Mouse (Mus musculus) kidney, embryonic 16.5 days (tissue): ENCODE results near the gene Hps3. TPM values are rescaled to one million over a fixed set of nuclear protein-coding genes. Genes with fewer than 3 reads are reported as not detected.
"Not testable (repeated sequence)": the region's sequence is repeated elsewhere in the genome, so short reads cannot be mapped to it uniquely, and the experiment has no call there.

Experiments used
- ATAC-seq: fragments of 200-750 bp; cut with Nextera tagmentation; 2 replicates; pipeline ENCODE4 v1.8.0; 2017; ENCODE audit warnings: moderate TSS enrichment; ENCODE audit not compliant: low FRiP score, low TSS enrichment
- H3K27ac ChIP-seq: fragments of 300-500 bp; sonication (generic); 2 replicates; pipeline ENCODE4 v1.5.1; 2014; ENCODE audit warnings: low read length
- H3K27me3 ChIP-seq: fragments of 300-500 bp; sonication (generic); 2 replicates; pipeline ENCODE4 v1.6.1; 2014; ENCODE audit warnings: low read length, control low read depth, mixed read lengths; ENCODE audit not compliant: insufficient read depth
- H3K36me3 ChIP-seq: fragments of 300-500 bp; sonication (generic); 2 replicates; pipeline ENCODE4 v1.6.1; 2014; ENCODE audit warnings: low read length, control low read depth, mixed read lengths; ENCODE audit not compliant: insufficient read depth
- H3K4me1 ChIP-seq: fragments of 300-500 bp; sonication (generic); 2 replicates; pipeline ENCODE4 v1.6.1; 2014; ENCODE audit warnings: low read length, control low read depth, mixed read lengths; ENCODE audit not compliant: insufficient read depth
- H3K4me2 ChIP-seq: fragments of 300-500 bp; sonication (generic); replicated peaks from 2 replicates; pipeline ENCODE4 v1.6.1; 2014; ENCODE audit warnings: low read depth, low read length
- H3K4me3 ChIP-seq: fragments of 300-500 bp; sonication (generic); 2 replicates; pipeline ENCODE4 v1.5.1; 2014; ENCODE audit warnings: mild to moderate bottlenecking, low read length
- H3K9ac ChIP-seq: fragments of 300-500 bp; sonication (generic); replicated peaks from 2 replicates; pipeline ENCODE4 v1.6.1; 2014; ENCODE audit warnings: low read length
- H3K9me3 ChIP-seq: fragments of 300-500 bp; sonication (generic); 2 replicates; pipeline ENCODE4 v1.6.1; 2016; ENCODE audit warnings: low read length, control low read depth
- WGBS: fragments of 180-500 bp; shearing (Covaris S2); extraction: QIAGEN DNeasy Blood & Tissue Kit; methylation state at CpG from one replicate; pipeline ENCODE4 v1.1.7; 2014; 5-methylcytosine and 5-hydroxymethylcytosine counted together
- polyA plus RNA-seq: library from polyadenylated mRNA; unstranded; fragments of >200 nt; fragmentation: Nextera tagmentation; extraction: Ambion mirVana; gene quantifications from 2 replicates; pipeline ENCODE4 v1.2.1, GENCODE M21; 2015

Hps3 gene
- polyA plus RNA-seq, 1 experiment from 2014 or later = 11.8 TPM

DNA sequence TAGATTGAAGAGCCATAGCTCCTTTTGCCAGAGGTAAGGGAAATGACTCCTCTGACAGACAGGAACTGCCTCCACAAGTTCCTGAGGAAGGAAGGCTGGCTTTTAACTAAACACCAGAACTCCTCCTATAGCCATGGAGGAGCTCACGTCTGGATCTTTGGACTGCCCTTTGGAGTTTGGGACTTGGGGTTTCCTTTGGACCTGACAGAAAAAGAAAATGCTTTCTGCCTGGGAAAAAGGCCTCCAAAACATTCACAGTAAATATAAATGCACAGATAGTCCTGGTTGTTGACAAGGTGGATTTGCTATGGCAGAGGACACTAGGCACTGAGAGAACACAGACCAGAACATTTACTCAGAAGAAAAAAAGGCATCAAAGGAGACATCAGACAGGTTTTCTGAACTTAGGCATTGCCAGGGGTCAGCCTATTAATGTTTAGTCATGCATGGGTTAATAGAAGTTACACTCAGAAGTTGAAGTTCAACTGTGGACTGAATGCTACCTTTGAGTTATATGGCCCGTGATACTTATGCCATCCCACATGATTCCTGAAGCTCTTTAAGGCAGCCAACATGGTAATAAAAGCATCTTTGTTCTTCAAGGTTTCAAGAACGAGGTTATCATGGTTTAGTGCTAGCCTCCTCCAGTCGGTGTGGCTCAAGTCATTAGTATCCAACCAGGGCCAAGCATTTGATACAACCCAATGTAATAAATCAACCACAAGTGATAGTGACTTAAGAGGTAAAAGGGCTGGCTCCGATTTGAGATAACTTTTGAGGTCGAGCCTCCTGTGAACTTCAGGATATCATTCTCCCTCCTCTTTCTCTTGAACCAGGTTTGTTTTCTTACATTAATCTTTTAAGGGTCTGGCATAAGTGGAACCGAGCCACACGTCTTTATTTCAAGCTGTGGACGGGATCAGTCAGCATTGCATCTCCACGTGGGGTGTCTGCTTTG lies 1.1 kb downstream of the Hps3 start:
- Histone ChIP-seq H3K36me3 (no peaks in the 10 kb centered on the region), H3K9ac (peak overlapping the region; percentile 69), H3K4me1 (peaks cover 10% of the 10 kb centered on the region), H3K4me2 (peak overlapping the region; percentile 86), H3K27ac (peak overlapping the region; percentile 86), H3K4me3 (peak overlapping the region; percentile 91), H3K9me3 (no peaks in the 10 kb centered on the region), H3K27me3 (no peaks in the 10 kb centered on the region)
- 6% methylated on average over 10 of the region's 10 CpGs for WGBS
- no peak for ATAC-seq

DNA sequence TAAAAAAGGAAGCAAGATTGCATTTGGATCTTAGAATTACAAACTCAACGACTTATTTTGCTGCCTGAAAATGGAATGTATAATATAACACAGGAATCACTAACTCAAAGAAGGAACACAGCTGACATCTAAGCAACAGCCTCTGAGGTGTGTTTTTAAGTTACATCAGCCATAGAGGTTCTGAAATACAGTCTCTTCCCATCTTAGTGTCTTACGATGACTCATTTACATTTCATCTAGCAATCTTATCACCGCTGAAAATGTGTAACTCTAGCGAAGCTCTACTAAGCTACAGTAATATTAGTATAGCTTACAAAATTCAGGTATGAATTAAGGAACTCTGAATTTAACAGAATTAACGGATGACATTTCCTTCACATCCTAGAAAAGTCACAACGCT lies 4.3 kb downstream of the Hps3 start:
- no peak for ATAC-seq
- Histone ChIP-seq H3K9me3 (no peaks in the 10 kb centered on the region), H3K27ac (no peak overlapping the region), H3K4me2 (no peak overlapping the region), H3K9ac (no peak overlapping the region), H3K27me3 (no peaks in the 10 kb centered on the region), H3K36me3 (peaks cover 5% of the 10 kb centered on the region), H3K4me3 (no peak overlapping the region), H3K4me1 (peaks cover 10% of the 10 kb centered on the region)
- 92% methylated on average over 6 of the region's 6 CpGs for WGBS

- peaks cover 24% of the 10 kb centered on the region for H3K36me3 ChIP-seq
- ATAC-seq = no peak
- H3K4me2 ChIP-seq = no peak overlapping the region
- H3K9ac ChIP-seq = no peak overlapping the region
- no peaks in the 10 kb centered on the region for H3K27me3 ChIP-seq
- H3K27ac ChIP-seq = no peak overlapping the region
- H3K4me3 ChIP-seq = no peak overlapping the region
- no peaks in the 10 kb centered on the region for H3K9me3 ChIP-seq
- WGBS = 93% methylated on average over 3 of the region's 3 CpGs
- 0 out of 2 replicates have a peak, but pooled peaks cover 1% of the 10 kb centered on the region for H3K4me1 ChIP-seq
Observed at GRCm38 (mm10) chr3:20028640-20029039, 6.5 kb downstream of the Hps3 start.

- Histone ChIP-seq H3K4me2 (no peak overlapping the region), H3K27ac (no peak overlapping the region), H3K36me3 (peaks cover 29% of the 10 kb centered on the region), H3K9me3 (no peaks in the 10 kb centered on the region), H3K4me3 (no peak overlapping the region), H3K9ac (no peak overlapping the region), H3K4me1 (no peaks in the 10 kb centered on the region), H3K27me3 (no peaks in the 10 kb centered on the region)
- 90% methylated on average over 5 of the region's 5 CpGs for WGBS
- ATAC-seq = no peak
Observed at GRCm38 (mm10) chr3:20027788-20028187, 7.3 kb downstream of the Hps3 start.

DNA sequence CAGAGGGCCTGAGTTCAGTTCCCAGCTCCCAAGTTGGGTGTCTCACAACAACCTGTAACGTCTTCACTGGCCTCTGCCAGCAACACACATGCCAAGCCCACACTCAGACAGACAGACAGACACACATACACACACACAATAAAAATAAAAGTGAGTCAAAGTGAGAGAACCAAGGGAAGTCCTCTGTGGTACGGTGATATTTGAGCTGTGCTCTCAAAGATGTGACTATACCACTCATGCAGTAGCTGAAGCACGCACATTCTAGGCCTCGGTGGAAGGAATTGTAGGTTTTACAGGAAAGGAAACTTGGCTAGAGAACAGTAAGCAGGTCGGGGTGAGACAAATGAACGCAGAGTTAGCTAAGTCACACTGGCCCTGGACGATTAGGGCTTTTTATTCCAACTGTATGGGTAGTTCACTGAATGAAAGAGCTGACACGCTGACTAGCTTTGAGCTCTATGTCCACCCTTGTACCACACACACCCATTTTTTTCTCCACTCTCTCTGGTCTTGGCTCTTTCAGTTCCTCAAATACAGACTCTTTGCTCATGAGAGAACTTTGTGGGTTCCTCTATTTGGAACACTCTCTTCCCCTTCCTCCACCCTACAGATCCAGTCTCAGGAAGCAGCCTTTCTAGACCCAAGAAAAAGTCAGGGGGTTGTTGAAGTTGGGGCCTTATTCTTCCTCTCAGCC lies 8.0 kb downstream of the Hps3 start:
- no peak overlapping the region for H3K9ac ChIP-seq
- 95% methylated on average over 8 of the region's 8 CpGs for WGBS
- H3K4me3 ChIP-seq = no peak overlapping the region

DNA sequence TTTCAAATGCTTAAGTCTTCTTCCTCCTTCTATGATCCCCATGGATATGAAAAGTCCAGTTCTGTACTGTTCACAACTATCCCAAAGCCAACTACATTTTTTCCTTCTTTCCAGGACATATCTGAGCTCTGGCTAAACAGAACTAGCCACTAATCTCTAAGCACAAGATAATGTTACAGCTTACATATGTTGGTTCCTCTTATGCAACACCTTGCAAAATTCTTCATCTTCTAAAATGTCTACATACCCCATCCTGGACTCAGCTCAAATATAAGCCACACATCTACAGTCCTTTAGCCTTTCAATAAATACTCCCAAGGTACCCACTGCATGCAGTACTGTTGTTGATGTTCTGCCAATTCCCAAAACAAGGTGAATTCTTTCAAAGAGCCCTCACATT lies 8.6 kb downstream of the Hps3 start:
- Histone ChIP-seq H3K27ac (no peak overlapping the region), H3K4me3 (no peak overlapping the region), H3K4me2 (no peak overlapping the region), H3K36me3 (peaks cover 37% of the 10 kb centered on the region), H3K9ac (no peak overlapping the region), H3K27me3 (no peaks in the 10 kb centered on the region), H3K9me3 (no peaks in the 10 kb centered on the region), H3K4me1 (no peaks in the 10 kb centered on the region)
- no peak for ATAC-seq

More for the DNA sequence above, 8.0 kb downstream of the Hps3 start:
- ATAC-seq = no peak
- H3K27me3 ChIP-seq = no peaks in the 10 kb centered on the region
- H3K27ac ChIP-seq = no peak overlapping the region
- no peak overlapping the region for H3K4me2 ChIP-seq
- peaks cover 36% of the 10 kb centered on the region for H3K36me3 ChIP-seq
- H3K4me1 ChIP-seq = no peaks in the 10 kb centered on the region
- no peaks in the 10 kb centered on the region for H3K9me3 ChIP-seq

- Histone ChIP-seq H3K9me3 (no peaks in the 10 kb centered on the region), H3K27ac (no peak overlapping the region), H3K4me3 (no peak overlapping the region), H3K4me2 (no peak overlapping the region), H3K4me1 (no peaks in the 10 kb centered on the region), H3K27me3 (no peaks in the 10 kb centered on the region), H3K9ac (no peak overlapping the region), H3K36me3 (peaks cover 37% of the 10 kb centered on the region)
- WGBS = 86% methylated on average over 1 of the region's 1 CpGs
- no peak for ATAC-seq
Observed at GRCm38 (mm10) chr3:20023832-20024231, 11.3 kb downstream of the Hps3 start.

DNA sequence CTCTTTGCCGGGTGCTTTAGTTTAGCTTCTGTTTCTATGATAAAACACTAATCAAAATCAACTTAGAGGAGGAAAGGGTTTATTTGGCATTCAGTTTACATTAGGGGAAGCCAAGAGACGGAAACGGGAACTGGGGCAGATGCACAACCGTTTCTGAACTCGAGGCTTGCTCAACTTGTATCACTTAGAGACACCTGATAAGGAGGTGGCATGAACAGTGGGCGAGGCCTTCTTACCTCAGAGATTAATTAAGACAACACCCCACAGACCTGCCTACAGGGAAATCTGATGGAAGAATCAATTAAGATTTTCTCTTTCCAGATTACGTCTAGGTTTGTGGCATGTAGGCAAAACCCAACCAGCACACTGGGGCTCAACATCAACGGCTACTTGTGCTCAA lies 17.0 kb downstream of the Hps3 start:
- WGBS = 89% methylated on average over 8 of the region's 8 CpGs

DNA sequence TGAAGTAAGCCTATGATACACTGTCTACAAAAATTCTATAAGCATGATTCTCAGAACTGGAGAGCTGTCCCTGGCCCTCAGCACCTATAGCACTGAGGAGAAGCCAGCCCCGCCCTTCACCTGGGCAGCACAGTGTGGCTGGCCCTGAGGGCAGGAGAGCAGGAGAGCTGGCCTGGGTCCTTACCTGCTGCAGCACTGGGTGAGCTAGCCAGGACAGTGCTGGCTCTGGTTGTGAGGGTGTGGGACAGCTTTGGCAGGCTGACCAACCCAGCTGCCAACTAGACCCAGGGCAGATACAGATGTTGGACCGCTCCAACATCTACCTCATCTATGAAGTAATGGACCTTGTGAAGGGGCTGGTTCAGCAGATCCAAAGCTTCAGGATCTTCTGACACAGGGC lies 20.7 kb downstream of the Hps3 start:
- no peak for ATAC-seq
- Histone ChIP-seq H3K4me2 (no peak overlapping the region), H3K9ac (no peak overlapping the region)

More for the DNA sequence above, 17.0 kb downstream of the Hps3 start:
- Histone ChIP-seq H3K27ac (no peak overlapping the region), H3K4me3 (no peak overlapping the region), H3K36me3 (peaks cover 29% of the 10 kb centered on the region), H3K9ac (no peak overlapping the region), H3K4me2 (no peak overlapping the region), H3K9me3 (no peaks in the 10 kb centered on the region), H3K4me1 (no peaks in the 10 kb centered on the region), H3K27me3 (no peaks in the 10 kb centered on the region)
- ATAC-seq = no peak

GRCm38 (mm10) chr3:20010905-20011304 lies 24.2 kb downstream of the Hps3 start:
- Histone ChIP-seq H3K27ac (peak overlapping the region; percentile 20; the same call in 1 of the 2 replicates), H3K36me3 (peaks cover 24% of the 10 kb centered on the region)
- not testable (repeated sequence) for H3K27me3 ChIP-seq, H3K4me2 ChIP-seq, H3K4me3 ChIP-seq, H3K9ac ChIP-seq, ATAC-seq, H3K4me1 ChIP-seq, H3K9me3 ChIP-seq
- 78% methylated on average over 7 of the region's 7 CpGs for WGBS

More for the DNA sequence above, 20.7 kb downstream of the Hps3 start:
- no peaks in the 10 kb centered on the region for H3K4me1 ChIP-seq
- no peak overlapping the region for H3K27ac ChIP-seq
- no peaks in the 10 kb centered on the region for H3K9me3 ChIP-seq
- WGBS = 90% methylated on average over 2 of the region's 2 CpGs
- peaks cover 32% of the 10 kb centered on the region; the same call in 1 of the 2 replicates for H3K36me3 ChIP-seq
- no peak overlapping the region for H3K4me3 ChIP-seq
- no peaks in the 10 kb centered on the region for H3K27me3 ChIP-seq
